Mouse (Mus musculus) CD4-positive, CD25-positive, alpha-beta regulatory T cell, adult 2 months (primary cell): ENCODE measurements at regions not wholly inside any gene's neighbourhood (a gene's known extent, or its start where the extent isn't known, plus 50 kb on each side); places are given as distances from the start of the nearest gene placed in this dataset.

Experiments used
- DNase-seq: peaks from one replicate; pipeline ENCODE4 v3.0.0-alpha.2; 2012; ENCODE audit warnings: low read depth, low spot score

GRCm38 (mm10) chr1:61415426-61416195, 223.0 kb upstream of the Pard3b start:
- DNase-seq, result no peak

DNA sequence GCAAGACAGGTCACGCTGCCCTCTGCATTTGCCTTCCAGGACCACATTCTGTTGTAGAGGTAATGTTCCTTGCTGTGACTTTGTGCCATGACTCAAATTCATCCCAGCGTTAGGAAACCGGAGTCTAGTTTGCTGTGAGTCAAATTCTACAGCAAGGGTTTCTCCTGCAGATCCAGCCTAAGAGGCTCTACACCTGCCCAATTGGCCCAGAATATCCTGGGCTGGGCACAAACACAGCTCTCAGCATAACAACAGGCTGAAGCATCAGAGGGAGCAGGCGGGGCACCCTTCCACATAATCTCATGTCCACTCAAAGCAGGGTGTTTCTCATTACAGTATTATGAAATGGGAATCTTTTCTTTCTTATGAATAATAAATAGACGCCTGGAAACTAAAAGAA, 220.2 kb upstream of the Pard3b start:
- no peak for DNase-seq

GRCm38 (mm10) chr1:61419839-61420238, 218.8 kb upstream of the Pard3b start:
- no peak for DNase-seq

DNA sequence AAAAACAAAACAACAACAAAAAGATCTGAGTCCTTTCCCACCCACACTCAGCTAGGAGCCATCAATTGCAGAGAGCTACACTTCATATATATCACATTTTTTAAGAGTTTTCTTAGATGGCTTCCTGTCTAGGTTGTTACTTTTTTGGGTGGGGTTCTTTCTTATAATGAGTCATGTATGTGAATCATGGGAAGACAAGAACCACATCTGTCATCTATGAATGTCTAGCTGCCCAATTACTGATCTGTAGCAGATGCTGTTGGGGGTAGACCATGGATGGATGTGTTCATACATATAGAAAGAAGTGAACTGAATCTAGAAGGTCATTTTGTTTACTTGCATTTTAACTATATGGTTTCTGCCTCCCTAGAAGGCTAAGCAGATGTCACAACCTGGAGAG, 215.4 kb upstream of the Pard3b start:
- peak; percentile 8 for DNase-seq

GRCm38 (mm10) chr1:61428706-61429501, 209.7 kb upstream of the Pard3b start:
- DNase-seq, result no peak

DNA sequence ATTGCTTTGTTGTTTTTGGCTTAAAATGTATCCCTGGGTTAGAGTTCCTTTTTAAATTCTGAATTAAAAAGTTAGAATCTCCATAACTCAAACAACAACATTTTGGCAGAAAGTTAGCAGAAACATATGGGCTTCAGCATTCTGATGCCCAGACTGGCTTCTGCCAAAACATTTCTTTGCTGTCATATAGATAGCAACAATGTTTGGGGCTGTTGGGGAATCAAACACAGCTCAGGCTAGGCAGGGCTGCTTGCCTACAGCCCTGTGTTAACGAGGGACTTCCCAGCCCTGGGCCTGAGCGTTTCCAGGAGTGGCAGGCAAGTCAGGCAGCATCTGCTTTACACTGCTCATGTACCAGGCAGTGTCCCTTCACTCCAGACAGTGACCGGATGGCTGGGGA, 201.0 kb upstream of the Pard3b start:
- DNase-seq, result no peak

DNA sequence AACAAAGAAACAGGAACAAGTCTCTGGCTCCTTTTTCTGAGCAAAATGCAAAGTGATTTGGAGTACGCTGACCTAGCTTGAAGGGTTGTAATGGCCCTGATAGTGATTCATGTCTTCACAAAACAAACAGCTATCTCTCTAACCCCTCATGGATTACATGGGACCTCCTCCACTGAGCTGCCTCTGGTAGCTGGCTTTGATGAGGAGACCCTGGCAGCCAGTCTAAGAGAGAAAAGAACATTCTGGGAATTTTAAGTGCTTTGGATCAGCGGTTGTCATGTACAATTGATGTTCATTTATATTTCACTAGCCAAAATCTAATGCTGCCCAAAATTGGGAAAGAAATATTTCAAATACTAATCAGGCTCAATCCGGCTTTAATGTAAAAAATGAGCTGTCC, 177.2 kb upstream of the Pard3b start:
- no peak for DNase-seq

- no peak for DNase-seq
Measured at GRCm38 (mm10) chr1:61470617-61471214, 167.9 kb upstream of the Pard3b start.

DNA sequence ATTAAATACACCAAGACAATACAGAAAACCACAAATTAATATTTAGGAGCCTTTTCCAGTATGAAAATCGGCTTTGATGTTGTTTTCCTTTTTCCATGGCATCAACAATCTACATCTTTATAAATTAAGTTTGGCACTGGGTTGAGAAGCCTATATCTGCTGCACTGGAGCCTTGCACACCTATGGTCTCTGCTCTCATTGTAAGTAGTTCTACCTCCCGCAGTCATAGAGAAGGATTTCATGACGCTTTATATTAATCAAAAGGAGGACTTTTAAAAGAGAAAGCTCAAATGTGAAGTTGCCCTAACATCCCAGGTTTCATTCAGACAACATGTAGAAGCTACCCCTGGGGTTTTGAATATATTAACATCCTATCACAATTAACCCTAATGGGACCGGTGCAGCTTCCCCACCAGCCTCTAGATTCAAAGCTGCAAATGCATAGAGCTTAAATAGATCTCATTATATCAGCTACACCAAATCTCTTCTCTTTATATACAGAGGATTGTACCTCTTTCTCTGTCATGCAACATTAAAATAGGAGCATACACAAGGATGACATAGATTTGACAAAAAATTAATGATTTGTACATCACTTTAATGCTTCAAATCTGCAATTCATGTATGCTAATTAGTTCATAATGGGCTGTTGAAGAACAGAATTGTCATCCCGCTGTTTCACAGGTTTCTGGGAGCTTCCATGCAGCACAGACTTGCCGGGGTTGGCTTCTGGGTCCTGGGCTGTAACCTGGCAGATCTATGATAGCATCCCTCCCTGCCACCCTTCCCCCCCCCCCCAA, 166.6 kb upstream of the Pard3b start:
- no peak for DNase-seq

DNA sequence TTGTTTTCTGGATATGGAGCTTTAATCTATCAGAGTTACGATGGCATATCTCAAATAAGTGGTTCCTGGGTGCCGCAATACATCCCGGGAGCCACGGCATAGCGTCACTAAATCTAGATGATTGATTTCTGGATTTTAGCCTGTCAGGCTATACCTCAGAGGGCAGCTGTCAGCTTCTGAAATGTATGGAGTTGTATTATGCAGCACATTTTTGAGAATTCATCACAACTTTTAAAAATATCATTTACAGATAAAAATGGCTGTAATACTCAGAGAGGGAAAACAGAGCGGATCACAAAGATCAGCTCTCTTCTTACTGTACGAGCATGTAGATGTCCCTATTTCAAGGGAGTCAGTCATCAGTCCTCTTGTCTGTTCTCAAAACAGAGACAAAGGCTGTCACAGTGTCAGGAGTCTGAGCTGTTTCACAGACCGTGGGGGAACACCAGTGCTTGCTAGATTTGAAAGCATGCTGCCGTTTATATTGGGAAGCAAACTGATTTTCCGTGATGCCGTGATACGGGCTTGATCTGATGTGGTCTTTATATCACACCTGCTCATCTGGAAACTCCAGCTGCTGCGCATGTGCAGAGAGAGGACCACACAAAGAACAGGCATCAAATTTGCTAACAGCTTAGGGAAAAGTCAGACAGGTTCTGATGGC, 165.9 kb upstream of the Pard3b start:
- DNase-seq, result no peak

DNA sequence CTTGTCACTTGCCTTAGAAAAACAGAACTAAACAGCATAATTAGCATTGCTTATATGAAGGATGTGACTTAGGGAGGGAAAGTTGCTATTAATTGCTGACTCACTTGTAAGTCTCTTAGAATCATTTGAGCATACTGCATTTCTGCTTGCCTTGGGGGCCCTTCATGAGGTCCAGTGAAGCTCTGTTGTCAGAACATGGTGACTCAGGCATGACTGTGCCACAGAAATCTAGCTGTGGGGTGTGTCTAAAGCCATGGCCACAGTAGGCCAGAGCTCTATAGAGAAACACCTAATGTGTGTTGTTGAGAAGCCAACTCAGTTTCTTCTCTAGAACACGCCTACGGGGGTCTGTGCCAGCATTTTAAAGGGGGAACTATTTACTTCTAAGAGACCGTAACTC, 153.2 kb upstream of the Pard3b start:
- DNase-seq, result no peak

DNA sequence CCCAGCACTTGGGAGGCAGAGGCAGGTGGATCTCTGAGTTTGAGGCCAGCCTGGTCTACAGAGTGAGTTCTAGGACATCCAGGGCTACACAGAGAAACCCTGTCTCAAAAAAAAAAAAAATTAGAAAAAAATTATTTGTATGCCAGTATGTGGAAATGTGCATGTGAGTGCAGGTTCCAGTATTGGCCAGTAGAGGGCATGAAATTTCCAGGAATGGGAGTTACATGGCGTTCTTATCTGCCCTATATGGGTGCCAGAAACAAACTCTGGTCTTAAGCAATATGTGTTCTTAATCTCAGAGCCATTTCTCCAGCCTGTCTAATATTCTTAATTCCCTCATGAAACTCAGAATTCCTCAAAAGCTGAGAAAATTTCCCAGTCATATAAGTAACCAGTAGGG, 113.7 kb upstream of the Pard3b start:
- DNase-seq, result no peak

GRCm38 (mm10) chr1:61525881-61526280, 112.7 kb upstream of the Pard3b start:
- no peak for DNase-seq

- DNase-seq, result no peak
Measured at GRCm38 (mm10) chr1:61528757-61529156, 109.9 kb upstream of the Pard3b start.

DNA sequence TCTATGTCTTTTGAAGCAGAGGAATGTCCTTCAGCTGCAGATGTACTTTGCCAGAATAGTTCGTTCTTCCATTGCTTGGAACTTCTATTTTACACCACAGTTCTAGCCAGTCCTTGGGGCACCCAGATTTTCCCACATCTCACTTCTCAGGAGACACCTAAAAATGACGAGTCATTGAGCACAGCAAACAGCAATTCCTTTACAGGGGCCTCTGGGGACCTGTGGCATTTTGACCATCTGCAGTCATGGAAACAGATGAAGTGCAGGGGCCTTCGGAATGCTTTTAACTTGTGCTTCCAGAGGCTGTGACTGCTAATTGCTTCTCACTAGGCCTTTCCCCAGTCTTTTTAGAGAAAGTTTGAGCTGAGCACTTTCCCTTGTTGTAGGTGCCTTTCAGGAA, 108.5 kb upstream of the Pard3b start:
- DNase-seq, result no peak

- no peak for DNase-seq
Measured at GRCm38 (mm10) chr1:61531487-61531886, 107.1 kb upstream of the Pard3b start.

DNA sequence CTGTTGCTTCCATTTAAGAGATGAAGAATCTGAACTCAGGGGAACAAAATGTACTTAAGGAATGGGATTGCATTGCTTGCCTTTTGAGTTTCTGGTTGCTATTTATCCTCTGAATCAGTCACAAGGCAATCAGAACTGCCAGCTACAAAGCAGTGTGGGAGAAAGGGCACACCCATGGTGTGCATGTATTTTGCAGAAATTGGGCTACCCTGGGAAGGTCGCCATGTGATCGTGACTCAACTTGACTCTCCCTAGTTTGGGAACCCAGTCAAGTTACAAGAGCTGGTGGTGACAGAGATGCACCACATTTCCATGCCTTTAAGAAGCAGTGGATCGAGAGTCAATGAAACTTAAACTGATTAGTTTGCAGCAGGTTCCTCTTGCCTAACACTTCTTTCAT, 98.5 kb upstream of the Pard3b start:
- no peak for DNase-seq

- DNase-seq, result no peak
Measured at GRCm38 (mm10) chr1:61541166-61541565, 97.5 kb upstream of the Pard3b start.

GRCm38 (mm10) chr1:61552577-61553517, 85.8 kb upstream of the Pard3b start:
- no peak for DNase-seq

DNA sequence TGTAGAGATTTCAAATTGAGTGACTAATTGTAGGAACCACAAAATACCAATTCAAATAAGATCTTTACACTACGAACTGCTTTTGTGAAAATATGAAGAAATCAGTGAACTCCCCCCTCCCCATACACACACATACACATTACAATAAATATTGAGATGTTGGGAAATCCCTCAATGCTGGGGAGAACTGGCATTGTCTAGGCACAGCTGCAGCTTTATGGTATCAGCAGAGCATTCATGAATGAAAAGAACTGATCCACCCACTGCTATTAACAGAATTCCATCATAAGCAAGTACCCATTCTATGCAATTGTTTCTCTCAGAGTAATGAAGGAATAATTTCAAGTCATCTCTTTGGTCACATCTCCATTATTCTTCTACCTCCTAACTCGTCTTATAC, 79.1 kb upstream of the Pard3b start:
- DNase-seq, result no peak
